Mouse (Mus musculus) urinary bladder, postnatal 36 days (tissue): ENCODE measurements around the gene Ablim2.
A peak's percentile ranks its signal among the peaks of the same experiment; 100 is the strongest.

Source experiments
- DNase-seq, 2 experiments: peaks; one replicate each; pipeline ENCODE4 v3.0.0; 2022; ENCODE audit warnings: low spot score in 2 of 2, mixed read lengths in 1 of 2

Gene Ablim2

DNA sequence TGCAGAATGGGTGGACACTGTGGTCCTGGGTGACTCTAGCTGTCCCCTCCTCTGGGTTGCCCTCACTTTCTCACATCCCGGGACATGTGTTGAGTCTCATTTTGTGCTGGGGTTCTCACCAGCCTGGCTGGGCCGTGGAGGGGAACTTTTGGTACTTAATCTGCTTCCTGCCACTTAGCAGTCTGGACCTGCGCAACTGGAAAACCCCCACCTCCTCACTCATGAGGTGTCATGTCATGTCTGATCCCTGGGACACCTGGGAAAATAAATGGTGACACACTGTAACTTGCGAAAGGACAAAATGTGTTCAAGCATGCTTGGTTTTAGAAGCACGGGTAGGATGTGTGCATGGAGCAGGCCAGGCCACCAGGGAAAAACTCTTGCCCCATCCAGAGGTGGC is 127.0 kb downstream of the Ablim2 start:
- no peak for DNase-seq

GRCm38 (mm10) chr5:35888959-35889358 is 131.3 kb downstream of the Ablim2 start:
- DNase-seq: no peak

GRCm38 (mm10) chr5:35889641-35890040 is 132.0 kb downstream of the Ablim2 start:
- DNase-seq: no peak

GRCm38 (mm10) chr5:35890985-35891730 is 133.5 kb downstream of the Ablim2 start:
- no peak for DNase-seq

DNA sequence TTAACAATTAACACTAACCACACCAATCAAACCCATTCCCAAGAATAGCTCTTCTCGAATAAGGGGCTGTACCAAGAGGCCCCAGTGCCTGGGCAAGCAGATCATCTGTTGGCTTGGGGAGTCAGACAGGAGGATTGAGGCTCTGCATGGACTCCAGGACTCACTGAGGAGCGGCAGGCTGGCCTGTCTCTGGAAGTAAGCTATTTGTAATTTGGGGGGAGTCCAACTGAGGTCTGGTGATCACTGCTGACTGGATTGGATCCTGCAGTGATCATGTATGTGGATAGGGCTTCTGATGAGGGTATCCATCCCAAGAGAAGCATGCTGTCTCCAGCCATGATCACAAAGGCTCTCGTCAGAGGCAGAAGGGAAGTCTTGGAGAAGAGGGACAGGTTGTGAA is 134.7 kb downstream of the Ablim2 start:
- no peak for DNase-seq

DNA sequence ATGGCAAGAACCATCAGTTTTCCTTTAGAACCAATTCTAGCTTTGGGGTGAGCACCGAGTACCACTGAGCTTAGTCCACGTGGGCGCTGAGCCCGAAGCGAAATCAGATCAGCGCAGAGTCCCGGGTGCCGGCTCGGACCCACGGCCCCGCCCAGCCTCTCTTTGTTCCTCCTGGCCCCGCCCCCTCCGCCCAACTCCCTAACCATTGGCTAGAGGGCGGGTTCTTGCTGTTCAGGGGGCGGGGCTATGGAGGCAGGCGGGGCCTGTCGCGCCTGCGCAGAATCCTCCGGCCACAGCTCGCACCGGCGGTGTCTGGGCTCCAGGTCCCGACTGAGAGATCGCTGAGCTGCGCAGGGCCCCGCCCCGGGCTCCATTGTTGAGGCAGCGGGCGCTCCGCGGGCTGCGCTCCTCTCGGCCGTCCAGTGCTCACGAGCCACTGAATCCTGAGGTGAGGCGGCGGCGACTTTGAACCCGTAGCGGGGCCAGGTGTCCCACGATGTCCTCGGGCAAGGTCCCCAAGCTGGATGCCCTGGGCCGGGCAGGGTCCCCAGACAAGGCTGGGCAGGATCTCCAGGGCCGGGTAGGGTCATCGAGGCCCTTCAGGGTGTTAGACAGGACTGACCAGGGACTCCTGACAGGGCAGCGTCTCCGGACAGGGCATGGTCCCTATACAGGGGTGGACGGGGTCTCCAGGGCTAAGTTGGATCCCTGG is 135.6 kb downstream of the Ablim2 start, which contains the start of gene Afap1:
TSS of gene Afap1 (plus strand) at position 227 of the 712 bp plus-strand sequence.
- peak; percentile 99 to 100 for DNase-seq

DNA sequence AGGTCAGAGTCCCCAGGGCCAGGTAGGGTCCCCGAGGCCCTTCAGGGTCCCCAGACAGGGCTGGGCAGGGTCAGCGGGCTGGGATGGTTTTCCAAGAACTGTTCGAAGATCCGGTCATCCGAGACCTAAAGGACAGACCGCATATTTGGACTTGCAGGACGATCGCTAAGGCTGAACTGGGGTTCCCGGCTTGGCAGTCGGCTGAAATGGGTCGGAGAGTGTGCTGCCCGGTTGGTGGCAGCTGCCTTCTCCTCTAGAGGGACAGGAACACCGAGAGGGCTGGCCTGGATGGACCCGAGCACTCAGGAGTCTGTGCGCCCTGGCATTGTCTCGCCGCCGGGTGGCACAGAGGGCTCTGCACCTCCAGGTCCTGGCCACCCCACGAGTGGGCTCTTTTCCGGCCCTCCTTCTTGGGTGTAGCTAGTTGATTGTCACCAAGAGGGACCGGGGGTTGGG is 136.2 kb downstream of the Ablim2 start:
- peak; percentile 53 to 67 for DNase-seq

DNA sequence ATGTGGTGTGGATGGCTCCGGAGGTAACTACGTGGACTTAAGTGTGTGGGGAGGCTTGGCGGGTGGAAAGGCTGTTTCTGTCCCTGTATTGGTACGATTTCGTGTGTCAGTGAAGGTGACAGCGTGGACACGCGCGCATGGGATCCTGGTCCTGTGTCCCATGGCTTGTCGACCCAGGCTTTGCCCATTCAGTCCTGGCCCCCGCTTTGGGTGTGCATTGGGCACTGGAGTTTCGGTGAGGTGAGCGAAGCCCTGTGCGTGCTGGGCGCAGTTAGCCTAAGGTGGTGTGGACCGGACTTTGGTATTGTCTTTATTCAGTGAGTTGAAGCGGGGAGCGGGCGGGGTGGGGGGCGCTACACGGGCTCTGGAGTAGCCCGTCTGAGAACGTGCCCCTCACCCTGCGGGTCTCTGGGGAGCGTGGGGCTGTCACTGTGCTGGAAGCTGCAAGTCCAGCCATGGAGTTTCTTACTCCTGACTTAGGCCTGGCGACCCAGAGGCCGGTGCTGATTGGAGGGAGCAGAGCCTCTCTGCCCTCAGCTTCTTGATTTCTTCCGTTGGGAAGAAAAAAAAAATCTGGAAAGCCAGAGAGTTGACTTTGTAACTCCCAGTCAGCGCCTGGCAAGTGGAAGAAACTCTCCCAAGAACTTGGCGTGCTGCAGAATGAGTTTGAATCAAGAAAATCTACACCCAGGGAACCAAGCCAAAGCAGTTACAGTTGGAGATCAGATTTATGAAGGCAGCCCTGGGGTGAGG is 136.8 kb downstream of the Ablim2 start:
- peak; percentile 29 to 57 for DNase-seq

- no peak for DNase-seq
These were observed 138.2 kb downstream of the Ablim2 start for GRCm38 (mm10) chr5:35895926-35896325.

- DNase-seq: no peak
These were observed 138.9 kb downstream of the Ablim2 start for GRCm38 (mm10) chr5:35896556-35896955.

DNA sequence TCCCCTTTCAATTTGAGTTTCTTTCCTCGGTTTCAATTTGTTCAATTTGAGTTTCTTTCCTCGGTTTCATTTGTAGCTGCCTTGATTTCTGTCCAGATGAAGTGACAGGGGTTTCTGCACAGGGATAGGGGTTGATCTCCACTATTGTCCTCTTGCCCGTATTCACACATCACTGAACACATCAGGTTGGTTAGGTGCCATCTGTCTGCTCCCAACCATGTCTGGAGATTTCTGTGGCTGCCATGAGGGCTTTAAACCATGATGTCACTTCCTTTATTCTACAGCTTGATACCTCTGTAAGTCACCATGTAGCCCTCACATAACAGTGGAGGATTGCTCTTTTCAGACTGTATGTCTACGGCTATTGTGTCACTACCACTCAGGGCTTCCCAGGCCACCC is 139.5 kb downstream of the Ablim2 start:
- no peak for DNase-seq

DNA sequence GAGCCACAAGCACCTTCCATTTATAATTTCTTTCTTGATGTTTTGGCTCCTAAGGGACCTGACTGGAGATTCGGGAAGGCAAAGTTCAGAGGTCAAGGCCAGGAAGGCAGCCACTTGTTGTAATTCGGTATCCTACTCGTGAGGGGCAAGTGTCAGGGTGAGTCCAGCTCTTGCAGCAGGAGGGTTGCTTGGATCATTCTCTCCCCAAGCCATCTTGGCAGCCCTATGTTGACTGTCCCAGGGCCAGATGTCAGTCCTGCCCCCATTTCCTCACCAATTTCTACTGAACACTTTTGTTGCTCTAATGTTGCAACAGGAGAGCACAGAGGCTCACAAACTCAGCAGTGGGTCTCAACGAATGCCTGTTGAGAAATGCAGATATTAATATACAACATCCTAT is 140.4 kb downstream of the Ablim2 start:
- DNase-seq: peak in 1 of 2 experiments; percentile 41

GRCm38 (mm10) chr5:35898994-35899393 is 141.3 kb downstream of the Ablim2 start:
- DNase-seq: no peak

- no peak for DNase-seq
These were observed 142.9 kb downstream of the Ablim2 start for GRCm38 (mm10) chr5:35900401-35901225.

GRCm38 (mm10) chr5:35901226-35901809 is 143.6 kb downstream of the Ablim2 start:
- no peak for DNase-seq

- DNase-seq: no peak
These were observed 145.8 kb downstream of the Ablim2 start for GRCm38 (mm10) chr5:35903456-35903855.

DNA sequence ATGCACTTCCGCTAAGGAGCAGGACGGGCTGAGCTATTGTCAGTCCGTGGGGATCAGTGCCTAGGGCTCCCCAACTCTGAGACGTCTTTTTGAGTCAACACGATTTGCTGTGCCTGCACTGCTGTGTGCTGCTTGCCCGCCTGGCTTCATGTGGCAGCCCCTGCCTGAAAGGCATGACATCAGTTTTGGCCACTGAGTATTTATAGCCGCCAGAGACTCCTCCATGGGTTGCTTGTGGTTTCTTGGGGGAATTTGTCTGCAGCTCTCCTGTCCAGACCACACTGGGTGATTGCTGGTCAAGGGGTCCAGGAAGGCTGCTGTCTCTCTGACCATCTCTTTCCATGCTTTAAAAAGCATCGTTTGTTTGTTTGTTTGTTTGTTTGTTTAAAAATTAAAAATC is 147.6 kb downstream of the Ablim2 start:
- no peak for DNase-seq

- no peak for DNase-seq
These were observed 149.4 kb downstream of the Ablim2 start for GRCm38 (mm10) chr5:35907090-35907489.

DNA sequence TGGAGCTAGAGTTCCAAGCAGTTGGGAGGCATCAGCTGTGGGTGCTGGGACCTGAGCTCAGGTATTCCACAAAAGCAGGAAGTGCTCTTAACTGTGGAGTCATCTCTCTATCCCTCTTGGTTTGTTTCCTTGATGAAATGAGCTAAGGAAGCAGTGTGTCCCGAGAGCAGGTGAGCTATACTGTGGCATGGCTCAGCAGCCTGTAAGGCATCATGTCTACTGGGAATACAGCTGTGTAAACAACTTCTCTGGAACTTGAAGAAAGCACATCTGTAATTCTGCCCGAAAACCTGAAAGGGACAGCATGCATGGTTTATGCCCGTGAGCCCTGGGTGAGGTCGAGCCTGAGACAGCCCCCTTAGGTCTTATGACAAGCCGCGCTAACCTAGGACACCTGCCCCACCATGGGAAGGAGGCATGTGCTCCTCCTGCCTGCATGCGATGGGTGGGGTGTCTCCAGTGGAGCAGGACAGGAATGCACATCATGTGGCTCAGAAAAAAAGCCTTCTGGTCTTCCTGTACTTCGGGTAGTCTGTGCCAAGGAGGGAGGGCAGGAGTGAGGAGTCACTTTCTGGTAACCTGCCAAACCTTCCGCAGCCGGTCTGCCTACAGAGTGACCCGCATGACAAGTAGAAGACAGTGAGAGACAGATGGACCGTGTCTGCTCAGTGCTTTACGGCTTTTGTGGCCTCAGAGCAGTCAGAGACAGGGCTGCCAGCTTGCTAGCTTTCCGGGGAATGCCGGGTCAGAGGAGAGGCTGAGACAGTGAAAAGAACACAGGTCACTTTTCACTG is 150.2 kb downstream of the Ablim2 start:
- DNase-seq: peak; percentile 41 to 65
